Mouse (Mus musculus): ENCODE measurements at regions not wholly inside any gene's neighbourhood (a gene's known extent, or its start where the extent isn't known, plus 50 kb on each side); places are given as distances from the start of the nearest gene placed in this dataset.
A peak's percentile ranks its signal among the peaks of the same experiment; 100 is the strongest.

- TF ChIP-seq CTCF (IDR thresholded peaks at IDR 0.05; ENCODE audit: borderline replicate concordance, control insufficient read depth, extremely low read depth, insufficient read depth, low read length, poor library complexity) (peak; percentile 26; the same call in 1 of the 2 replicates), POLR2A (IDR thresholded peaks at IDR 0.05; ENCODE audit: control insufficient read depth, extremely low read depth, insufficient read depth, low read length, poor library complexity) (no peak)
These were observed 109.9 kb upstream of the Slc22a12 start for GRCm38 (mm10) chr19:6652775-6653174.
